Mouse (Mus musculus) heart, embryonic 16.5 days (tissue): ENCODE results near the gene Tmsb10. TPM values are rescaled to one million over a fixed set of nuclear protein-coding genes. Genes with fewer than 3 reads are reported as not detected.

Source experiments
- polyA plus RNA-seq: library from polyadenylated mRNA; unstranded; fragments of >200 nt; fragmentation: Nextera tagmentation; extraction: Ambion mirVana; gene quantifications from 2 replicates; pipeline ENCODE4 v1.2.1, GENCODE M21; 2015

Gene Tmsb10
- polyA plus RNA-seq, 1 experiment from 2014 or later = 998 TPM

Other genes starting within 250 kb of the Tmsb10 start
- 13.6 and 14.0 TPM in 2 replicates for gene Tcf7l1, start 169.5 kb downstream of the Tmsb10 start, polyA plus RNA-seq
- 28.1 and 32.8 TPM in 2 replicates for gene Kcmf1, start 58.8 kb downstream of the Tmsb10 start, polyA plus RNA-seq